Mouse (Mus musculus) erythroblast, embryonic 14.5 days (primary cell): ENCODE data around the gene Ascc3.

Experiments
- GATA1 ChIP-seq: IDR thresholded peaks from 2 replicates; pipeline ENCODE4 v1.6.1; 2012; ENCODE audit warnings: low read length, inconsistent platforms, mixed read lengths
- TAL1 ChIP-seq: IDR thresholded peaks from 3 replicates; pipeline ENCODE4 v1.6.1; 2012; ENCODE audit warnings: low read length, inconsistent platforms, mixed read lengths

DNA sequence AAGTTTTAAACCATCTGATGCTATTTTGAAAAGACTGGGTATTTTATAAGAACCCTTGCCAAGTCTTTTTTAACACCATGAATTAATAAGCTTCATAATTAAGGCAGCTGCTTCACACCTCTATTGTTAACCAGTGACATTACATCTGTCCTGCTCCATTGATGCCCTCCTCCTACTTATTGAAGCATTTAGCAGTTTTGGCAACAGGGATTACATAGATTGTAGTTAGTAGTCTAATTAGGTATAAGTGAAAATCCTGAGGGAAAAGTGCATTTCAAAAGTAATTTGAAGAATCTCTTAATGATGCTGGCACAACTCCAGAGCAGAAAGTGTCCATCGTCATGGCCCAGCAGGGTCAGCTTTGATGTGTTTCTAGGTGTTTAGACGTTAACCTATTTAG, 180.3 kb downstream of the Ascc3 start:
- TF ChIP-seq GATA1 = no peak
- TF ChIP-seq TAL1 = no peak
